Mouse (Mus musculus): Measurements from ENCODE around the gene Frmpd2. TPM values are rescaled to one million over a fixed set of nuclear protein-coding genes. Genes with fewer than 3 reads are reported as not detected.

The Frmpd2 gene
- polyA plus RNA-seq, 1 experiment from 2014 or later = not detected

GRCm38 (mm10) chr14:33447027-33447569, 24.4 kb upstream of the Frmpd2 start, which contains the start of gene Mapk8:
Gene Mapk8 (minus strand): TSS chr14:33447158.
- peak; percentile 97 for DNase-seq (ENCODE audit: low spot score)
- no peaks in the 10 kb centered on the region for H3K27me3 ChIP-seq (ENCODE audit: insufficient read depth, low read length)
- no peaks in the 10 kb centered on the region; the same call in 1 of the 2 replicates for H3K4me1 ChIP-seq (replicated peaks; ENCODE audit: insufficient read depth, low read length)
- H3K9ac ChIP-seq (ENCODE audit: low read depth, low read length) = peak within 1 kb of the TSS; percentile 88
- H3K36me3 ChIP-seq (ENCODE audit: insufficient read depth, low read length) = no peaks in the 10 kb centered on the region
- no peak; the same call in 1 of the 2 replicates for TF ChIP-seq CTCF (IDR thresholded peaks at IDR 0.05; ENCODE audit: low read depth)
- ATAC-seq (replicated peaks; ENCODE audit: low FRiP score, low read depth) = peak; percentile 99
- H3K27ac ChIP-seq = peak within 1 kb of the TSS; percentile 88
- H3K4me3 ChIP-seq (replicated peaks; ENCODE audit: low read depth, low read length) = peak within 1 kb of the TSS; percentile 79
- peak within 1 kb of the TSS; percentile 57 for H3K4me2 ChIP-seq (ENCODE audit: low read length)
- no peaks in the 10 kb centered on the region for H3K9me3 ChIP-seq (replicated peaks; ENCODE audit: low read length)
- WGBS = 0% methylated on average over 69 of the region's 70 CpGs

GRCm38 (mm10) chr14:33448276-33448675, 23.2 kb upstream of the Frmpd2 start:
- no peak overlapping the region for H3K4me3 ChIP-seq (replicated peaks; ENCODE audit: low read depth, low read length)
- WGBS = 87% methylated on average over 4 of the region's 4 CpGs
- H3K9me3 ChIP-seq (replicated peaks; ENCODE audit: low read length) = no peaks in the 10 kb centered on the region
- ATAC-seq (replicated peaks; ENCODE audit: low FRiP score, low read depth) (no peak), DNase-seq (ENCODE audit: low spot score) (no peak)
- H3K9ac ChIP-seq (ENCODE audit: low read depth, low read length) = no peak overlapping the region
- no peaks in the 10 kb centered on the region; the same call in 1 of the 2 replicates for H3K4me1 ChIP-seq (replicated peaks; ENCODE audit: insufficient read depth, low read length)
- TF ChIP-seq CTCF (IDR thresholded peaks at IDR 0.05; ENCODE audit: low read depth) = no peak
- no peaks in the 10 kb centered on the region for H3K36me3 ChIP-seq (ENCODE audit: insufficient read depth, low read length)
- H3K27ac ChIP-seq = no peak overlapping the region
- H3K27me3 ChIP-seq (ENCODE audit: insufficient read depth, low read length) = no peaks in the 10 kb centered on the region
- no peak overlapping the region for H3K4me2 ChIP-seq (ENCODE audit: low read length)

- no peak for ATAC-seq (replicated peaks; ENCODE audit: low FRiP score, low read depth)
- no peaks in the 10 kb centered on the region; the same call in 1 of the 2 replicates for H3K4me1 ChIP-seq (replicated peaks; ENCODE audit: insufficient read depth, low read length)
- no peak for TF ChIP-seq CTCF (IDR thresholded peaks at IDR 0.05; ENCODE audit: low read depth)
- no peak overlapping the region for H3K4me2 ChIP-seq (ENCODE audit: low read length)
- no peak overlapping the region for H3K27ac ChIP-seq
- H3K9ac ChIP-seq (ENCODE audit: low read depth, low read length) = no peak overlapping the region
- H3K27me3 ChIP-seq (ENCODE audit: insufficient read depth, low read length) = no peaks in the 10 kb centered on the region
- H3K4me3 ChIP-seq (replicated peaks; ENCODE audit: low read depth, low read length) = no peak overlapping the region
- no peaks in the 10 kb centered on the region for H3K9me3 ChIP-seq (replicated peaks; ENCODE audit: low read length)
- H3K36me3 ChIP-seq (ENCODE audit: insufficient read depth, low read length) = no peaks in the 10 kb centered on the region
- DNase-seq (ENCODE audit: low spot score) = no peak
- 80% methylated on average over 2 of the region's 2 CpGs for WGBS
Observed at GRCm38 (mm10) chr14:33449296-33449840, 22.1 kb upstream of the Frmpd2 start.

GRCm38 (mm10) chr14:33450331-33450730, 21.2 kb upstream of the Frmpd2 start:
- Histone ChIP-seq H3K9ac (ENCODE audit: low read depth, low read length) (no peak overlapping the region), H3K36me3 (ENCODE audit: insufficient read depth, low read length) (no peaks in the 10 kb centered on the region), H3K4me3 (replicated peaks; ENCODE audit: low read depth, low read length) (no peak overlapping the region), H3K27ac (no peak overlapping the region), H3K4me1 (replicated peaks; ENCODE audit: insufficient read depth, low read length) (no peaks in the 10 kb centered on the region), H3K4me2 (ENCODE audit: low read length) (no peak overlapping the region), H3K9me3 (replicated peaks; ENCODE audit: low read length) (no peaks in the 10 kb centered on the region), H3K27me3 (ENCODE audit: insufficient read depth, low read length) (no peaks in the 10 kb centered on the region)
- DNase-seq (ENCODE audit: low spot score) (no peak), ATAC-seq (replicated peaks; ENCODE audit: low FRiP score, low read depth) (no peak)
- no peak for TF ChIP-seq CTCF (IDR thresholded peaks at IDR 0.05; ENCODE audit: low read depth)

GRCm38 (mm10) chr14:33463658-33464057, 7.8 kb upstream of the Frmpd2 start:
- TF ChIP-seq CTCF (IDR thresholded peaks at IDR 0.05; ENCODE audit: low read depth) = no peak
- WGBS = 70% methylated on average over 3 of the region's 3 CpGs

GRCm38 (mm10) chr14:33467766-33468165, 3.7 kb upstream of the Frmpd2 start:
- no peak for ATAC-seq (replicated peaks; ENCODE audit: low FRiP score, low read depth)
- no peak overlapping the region for H3K9ac ChIP-seq (ENCODE audit: low read depth, low read length)
- no peaks in the 10 kb centered on the region for H3K4me1 ChIP-seq (replicated peaks; ENCODE audit: insufficient read depth, low read length)
- H3K27me3 ChIP-seq (ENCODE audit: insufficient read depth, low read length) = no peaks in the 10 kb centered on the region
- H3K27ac ChIP-seq = no peak overlapping the region
- no peaks in the 10 kb centered on the region for H3K9me3 ChIP-seq (replicated peaks; ENCODE audit: low read length)
- H3K36me3 ChIP-seq (ENCODE audit: insufficient read depth, low read length) = no peaks in the 10 kb centered on the region
- H3K4me3 ChIP-seq (replicated peaks; ENCODE audit: low read depth, low read length) = no peak overlapping the region
- no peak for TF ChIP-seq CTCF (IDR thresholded peaks at IDR 0.05; ENCODE audit: low read depth)
- 73% methylated on average over 6 of the region's 6 CpGs for WGBS
- no peak overlapping the region for H3K4me2 ChIP-seq (ENCODE audit: low read length)
- DNase-seq (ENCODE audit: low spot score) = no peak

More at GRCm38 (mm10) chr14:33463658-33464057, 7.8 kb upstream of the Frmpd2 start:
- no peaks in the 10 kb centered on the region for H3K9me3 ChIP-seq (replicated peaks; ENCODE audit: low read length)
- H3K9ac ChIP-seq (ENCODE audit: low read depth, low read length) = no peak overlapping the region
- DNase-seq (ENCODE audit: low spot score) (no peak), ATAC-seq (replicated peaks; ENCODE audit: low FRiP score, low read depth) (no peak)
- H3K4me1 ChIP-seq (replicated peaks; ENCODE audit: insufficient read depth, low read length) = no peaks in the 10 kb centered on the region
- no peak overlapping the region for H3K4me2 ChIP-seq (ENCODE audit: low read length)
- H3K4me3 ChIP-seq (replicated peaks; ENCODE audit: low read depth, low read length) = no peak overlapping the region
- H3K27ac ChIP-seq = no peak overlapping the region
- no peaks in the 10 kb centered on the region for H3K27me3 ChIP-seq (ENCODE audit: insufficient read depth, low read length)
- no peaks in the 10 kb centered on the region for H3K36me3 ChIP-seq (ENCODE audit: insufficient read depth, low read length)
